Mouse (Mus musculus): ENCODE results near the gene Olfr605.
"Not testable (repeated sequence)": the region's sequence is repeated elsewhere in the genome, so short reads cannot be mapped to it uniquely, and the experiment has no call there.

Olfr605 gene

DNA sequence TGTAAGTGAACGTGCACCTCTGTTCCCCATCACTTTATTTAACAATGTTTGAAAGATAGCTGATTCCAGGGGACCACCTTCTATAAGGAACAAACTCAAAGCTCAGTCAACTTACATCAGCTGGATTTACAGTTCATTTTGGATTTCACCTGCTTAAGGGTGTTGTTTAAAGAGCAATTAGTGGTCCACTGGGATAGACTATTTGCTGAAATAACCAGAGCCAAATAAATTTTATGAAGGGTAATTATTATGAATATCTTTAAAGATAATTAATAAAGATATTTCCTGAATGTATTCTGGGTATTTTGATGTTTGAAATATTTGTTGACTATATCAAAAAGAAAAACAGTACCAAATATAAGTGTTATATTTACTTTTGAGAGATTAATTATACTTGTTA, at the start of gene Olfr605:
Olfr605 (minus strand) TSS at position 101 of the 400 bp plus-strand sequence.
- DNase-seq (ENCODE audit: low spot score in 2 of 2), result no peak

- DNase-seq (ENCODE audit: low spot score in 2 of 2), result not testable (repeated sequence)
Measured at GRCm38 (mm10) chr7:103477106-103477505, 31.9 kb upstream of the Olfr605 start.

DNA sequence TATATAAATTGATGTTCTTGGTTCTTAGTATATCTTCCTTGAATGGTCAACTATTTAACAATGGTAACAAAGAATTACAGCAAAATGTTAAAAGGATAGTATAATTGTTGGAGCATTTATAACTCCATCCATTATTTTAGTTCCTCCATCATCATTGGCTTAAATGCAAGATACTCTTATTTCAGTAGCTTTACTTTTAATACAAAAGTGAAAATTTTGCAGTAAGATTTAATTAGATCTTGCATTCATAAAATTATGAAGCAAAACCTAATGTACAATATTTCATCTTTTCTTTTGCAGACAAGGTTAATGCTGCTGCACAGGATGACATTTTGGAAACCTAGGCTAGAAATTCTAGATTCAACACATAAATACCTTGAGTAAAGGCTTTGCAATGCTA, 24.3 kb upstream of the Olfr605 start, which contains the start of gene Olfr608:
Olfr608 (plus strand) TSS at position 301 of the 400 bp plus-strand sequence.
- no peak for DNase-seq (ENCODE audit: low spot score in 2 of 2)

DNA sequence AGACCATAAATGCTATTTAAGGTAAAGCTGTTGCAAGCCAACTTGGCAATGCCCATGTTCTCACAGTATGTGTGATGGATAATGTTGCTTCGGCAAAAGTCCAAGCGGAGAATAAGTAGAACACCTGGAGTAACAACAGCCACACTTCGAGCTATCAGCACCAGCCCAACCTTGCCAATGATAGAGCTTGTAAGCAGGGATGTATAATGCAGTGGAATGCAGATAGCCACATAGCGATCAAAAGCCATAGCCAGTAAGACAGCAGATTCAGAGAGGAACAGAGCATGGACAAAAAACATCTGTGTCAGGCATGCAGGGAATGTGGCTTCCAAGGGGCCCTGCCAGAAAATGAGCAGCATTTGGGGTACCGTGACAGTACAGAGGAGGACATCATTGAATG, 15.4 kb upstream of the Olfr605 start:
- no peak for DNase-seq (ENCODE audit: low spot score in 2 of 2)

DNA sequence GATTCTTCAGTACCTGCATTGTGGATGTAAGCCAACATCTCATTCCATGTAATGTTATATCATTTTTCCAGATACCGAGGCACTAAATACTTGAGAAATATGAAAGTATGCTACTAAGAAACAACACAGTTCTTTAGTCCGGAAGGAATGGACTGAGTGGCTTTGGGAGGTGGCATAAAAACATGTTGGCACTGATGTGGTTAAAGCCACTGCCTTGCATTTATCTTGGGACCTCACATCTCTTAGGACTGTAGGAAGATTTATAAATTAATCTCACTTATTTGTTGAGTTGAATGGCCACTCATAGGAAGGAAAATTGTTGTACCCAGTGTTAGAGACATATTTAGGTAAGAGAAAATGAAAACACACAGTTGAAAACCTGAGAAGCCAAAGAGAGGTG, 3.5 kb upstream of the Olfr605 start, which contains the start of gene Olfr606:
Olfr606 (plus strand) TSS at position 301 of the 400 bp plus-strand sequence.
- DNase-seq (ENCODE audit: low spot score in 2 of 2), result no peak

DNA sequence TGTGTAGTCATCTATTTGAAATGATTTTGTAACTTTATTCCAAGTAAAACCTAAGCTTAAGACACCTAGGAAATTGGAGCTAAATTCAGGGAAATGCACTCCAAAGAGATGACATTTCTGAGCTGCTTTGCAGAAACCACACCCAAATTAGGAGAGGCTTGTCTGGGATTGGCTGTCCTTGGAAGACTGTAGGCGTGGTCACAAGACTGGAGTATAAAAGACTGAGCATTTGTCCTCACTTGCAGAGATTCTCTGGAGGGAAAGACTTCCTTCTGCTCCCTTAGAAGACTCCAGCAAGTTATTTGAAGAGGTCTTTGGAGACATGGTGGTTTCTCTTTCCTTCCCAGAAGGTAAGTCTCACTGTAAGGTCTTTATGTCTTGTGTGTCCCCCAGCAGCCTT, 30.5 kb downstream of the Olfr605 start, which contains the start of gene Usp17lc:
Usp17lc (plus strand) TSS at position 301 of the 400 bp plus-strand sequence.
- not testable (repeated sequence) for DNase-seq (ENCODE audit: low spot score in 2 of 2)

GRCm38 (mm10) chr7:103406521-103407055, 38.7 kb downstream of the Olfr605 start:
- not testable (repeated sequence) for DNase-seq (ENCODE audit: low spot score in 2 of 2)

- DNase-seq (ENCODE audit: low spot score in 2 of 2), result no peak
Measured at GRCm38 (mm10) chr7:103398981-103399380, 46.3 kb downstream of the Olfr605 start.

- no peak for DNase-seq (ENCODE audit: low spot score in 2 of 2)
Measured at GRCm38 (mm10) chr7:103397758-103398157, 47.5 kb downstream of the Olfr605 start.

Measured in spleen, postnatal 10 days (tissue).